Mouse (Mus musculus): ENCODE results near the gene Nck1. TPM values are rescaled to one million over a fixed set of nuclear protein-coding genes. Genes with fewer than 3 reads are reported as not detected.

The Nck1 gene
- polyA plus RNA-seq, 1 experiment from 2014 or later = 69.1 TPM

GRCm38 (mm10) chr9:100569798-100570625, 24.1 kb upstream of the Nck1 start:
- Histone ChIP-seq H3K4me1 (peaks cover 9% of the 10 kb centered on the region; the same call in 1 of the 2 replicates), H3K27me3 (replicated peaks) (no peaks in the 10 kb centered on the region), H3K4me2 (replicated peaks) (peak overlapping the region; percentile 85), H3K27ac (no peak overlapping the region), H3K4me3 (peak overlapping the region; percentile 65), H3K9me3 (no peaks in the 10 kb centered on the region), H3K9ac (peak overlapping the region; percentile 58), H3K36me3 (no peaks in the 10 kb centered on the region)
- ATAC-seq (ENCODE audit: low FRiP score, low read depth) = peak; percentile 54
- 10% methylated on average over 32 of the region's 32 CpGs for WGBS

DNA sequence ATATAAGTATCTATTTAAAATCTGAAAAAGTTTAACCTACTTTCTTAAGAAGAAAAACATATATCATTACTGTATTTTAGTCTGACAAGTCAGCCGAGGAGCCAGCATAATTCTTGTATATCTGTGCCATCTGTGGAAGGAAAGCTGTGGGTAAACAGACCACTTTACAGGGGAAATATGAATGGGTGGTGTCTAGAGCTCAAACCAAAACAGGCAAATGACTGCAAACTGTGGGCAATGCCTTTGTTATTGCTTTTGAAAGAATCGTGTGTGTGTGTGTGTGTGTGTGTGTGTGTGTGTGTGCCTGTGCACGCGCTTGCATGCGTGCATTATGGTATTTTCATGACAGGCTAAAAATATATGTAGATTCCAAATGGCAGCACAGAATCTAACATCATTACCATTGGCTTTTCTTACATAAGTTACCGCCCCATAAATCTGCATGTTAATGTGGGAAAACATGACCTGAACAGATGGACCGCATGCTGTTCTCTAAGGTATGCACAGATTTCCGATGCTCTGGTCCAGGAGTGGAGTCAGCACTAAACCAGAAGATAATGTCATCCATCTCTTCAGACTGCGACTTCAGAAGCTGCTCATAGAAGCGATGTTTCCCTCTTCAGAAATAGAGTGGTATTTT, 14.4 kb upstream of the Nck1 start:
- Histone ChIP-seq H3K27me3 (replicated peaks) (no peaks in the 10 kb centered on the region), H3K9ac (no peak overlapping the region), H3K4me2 (replicated peaks) (no peak overlapping the region), H3K27ac (no peak overlapping the region), H3K4me1 (no peaks in the 10 kb centered on the region), H3K4me3 (no peak overlapping the region), H3K9me3 (no peaks in the 10 kb centered on the region), H3K36me3 (no peaks in the 10 kb centered on the region)
- WGBS = 87% methylated on average over 10 of the region's 10 CpGs
- no peak for ATAC-seq (ENCODE audit: low FRiP score, low read depth)

GRCm38 (mm10) chr9:100558991-100559390, 13.1 kb upstream of the Nck1 start:
- Histone ChIP-seq H3K27ac (no peak overlapping the region), H3K4me1 (no peaks in the 10 kb centered on the region), H3K9ac (no peak overlapping the region), H3K4me2 (replicated peaks) (no peak overlapping the region), H3K4me3 (no peak overlapping the region), H3K27me3 (replicated peaks) (no peaks in the 10 kb centered on the region), H3K36me3 (no peaks in the 10 kb centered on the region), H3K9me3 (no peaks in the 10 kb centered on the region)
- ATAC-seq (ENCODE audit: low FRiP score, low read depth) = no peak

DNA sequence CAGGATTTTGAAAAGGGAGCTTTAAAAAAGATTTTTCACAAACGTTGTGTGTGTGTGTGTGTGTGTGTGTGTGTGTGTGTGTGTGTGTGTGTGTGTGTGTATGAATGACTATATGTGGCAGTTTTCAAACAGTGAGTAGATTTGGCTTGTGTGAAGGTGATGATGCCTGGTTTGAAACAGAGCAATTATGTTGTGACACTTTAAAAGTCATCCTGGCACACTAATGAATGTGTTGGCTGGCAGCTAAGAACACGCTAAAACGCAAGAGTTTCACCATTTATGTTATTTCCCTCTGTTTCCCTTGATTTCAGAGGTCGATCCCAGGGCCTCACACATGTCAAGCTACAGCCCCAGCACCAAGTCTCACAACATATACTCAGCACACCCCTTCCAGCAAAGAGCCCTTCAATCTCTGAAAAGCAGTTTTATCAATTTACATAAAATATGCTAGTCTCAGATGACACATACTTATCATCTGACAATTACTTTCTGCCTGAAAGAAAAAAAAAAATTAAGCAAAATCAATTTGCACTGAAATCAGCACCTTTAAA, 12.2 kb upstream of the Nck1 start:
- H3K9me3 ChIP-seq = no peaks in the 10 kb centered on the region
- WGBS = 89% methylated on average over 4 of the region's 4 CpGs
- no peaks in the 10 kb centered on the region for H3K27me3 ChIP-seq (replicated peaks)
- H3K4me1 ChIP-seq = no peaks in the 10 kb centered on the region
- ATAC-seq (ENCODE audit: low FRiP score, low read depth) = no peak
- no peak overlapping the region for H3K4me3 ChIP-seq
- peaks cover 2% of the 10 kb centered on the region; the same call in 1 of the 2 replicates for H3K36me3 ChIP-seq
- no peak overlapping the region for H3K9ac ChIP-seq
- H3K27ac ChIP-seq = no peak overlapping the region
- no peak overlapping the region for H3K4me2 ChIP-seq (replicated peaks)

DNA sequence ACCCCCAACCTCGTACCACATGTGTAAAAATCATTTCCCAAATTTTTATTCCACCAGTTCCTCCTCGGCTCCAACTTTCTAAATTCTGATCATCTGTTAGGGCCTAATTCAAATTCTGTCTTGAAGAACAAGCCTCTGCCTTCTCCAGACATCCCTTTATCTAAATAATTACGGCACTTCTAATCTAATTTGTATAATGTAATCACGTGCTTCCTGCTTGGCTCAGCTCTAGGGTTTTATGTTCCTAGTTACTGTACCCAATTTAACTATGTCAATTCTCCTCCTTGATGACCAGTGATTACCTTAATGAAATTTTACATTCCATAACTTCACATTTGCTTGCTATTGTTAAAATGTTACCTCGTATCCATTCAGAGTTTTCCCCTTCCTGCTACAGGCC, 9.8 kb upstream of the Nck1 start:
- Histone ChIP-seq H3K4me1 (no peaks in the 10 kb centered on the region), H3K4me2 (replicated peaks) (no peak overlapping the region), H3K36me3 (peaks cover 9% of the 10 kb centered on the region), H3K9ac (no peak overlapping the region), H3K4me3 (no peak overlapping the region), H3K27ac (no peak overlapping the region), H3K27me3 (replicated peaks) (no peaks in the 10 kb centered on the region), H3K9me3 (no peaks in the 10 kb centered on the region)
- no peak for ATAC-seq (ENCODE audit: low FRiP score, low read depth)
- WGBS = 83% methylated on average over 5 of the region's 5 CpGs

- Histone ChIP-seq H3K36me3 (peaks cover 20% of the 10 kb centered on the region), H3K4me2 (replicated peaks) (no peak overlapping the region), H3K9me3 (peaks cover 10% of the 10 kb centered on the region; the same call in 1 of the 2 replicates), H3K9ac (no peak overlapping the region), H3K27me3 (replicated peaks) (no peaks in the 10 kb centered on the region), H3K4me3 (no peak overlapping the region), H3K27ac (no peak overlapping the region), H3K4me1 (peaks cover 19% of the 10 kb centered on the region)
- no peak for ATAC-seq (ENCODE audit: low FRiP score, low read depth)
- 90% methylated on average over 2 of the region's 2 CpGs for WGBS
These were observed 2.4 kb upstream of the Nck1 start for GRCm38 (mm10) chr9:100548313-100548712.

DNA sequence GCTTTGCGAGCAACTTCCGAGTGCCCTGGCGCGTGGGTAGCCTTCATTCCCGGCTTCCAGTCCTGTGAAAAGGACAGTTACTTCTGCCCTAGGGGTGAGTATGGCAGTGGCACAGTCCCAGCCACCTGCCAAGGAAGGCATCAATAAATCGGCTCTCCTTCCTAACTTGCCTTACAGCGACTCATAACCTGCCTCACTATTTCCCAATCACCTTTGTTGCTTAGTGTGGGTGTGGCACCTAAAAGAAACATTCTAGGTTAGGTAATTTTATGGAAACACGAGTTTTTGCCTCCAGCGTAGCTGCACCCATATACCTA, 618 bp upstream of the Nck1 start:
- H3K4me3 ChIP-seq = peak overlapping the region; percentile 86
- H3K4me2 ChIP-seq (replicated peaks) = peak overlapping the region; percentile 75
- peaks cover 10% of the 10 kb centered on the region; the same call in 1 of the 2 replicates for H3K9me3 ChIP-seq
- WGBS = 12% methylated on average over 9 of the region's 9 CpGs
- H3K27ac ChIP-seq = peak overlapping the region; percentile 77
- peak overlapping the region; percentile 82 for H3K9ac ChIP-seq
- H3K36me3 ChIP-seq = peaks cover 12% of the 10 kb centered on the region; the same call in 1 of the 2 replicates
- H3K4me1 ChIP-seq = peaks cover 19% of the 10 kb centered on the region
- H3K27me3 ChIP-seq (replicated peaks) = no peaks in the 10 kb centered on the region
- peak; percentile 69 for ATAC-seq (ENCODE audit: low FRiP score, low read depth)

- Histone ChIP-seq H3K36me3 (peaks cover 10% of the 10 kb centered on the region; the same call in 1 of the 2 replicates), H3K4me1 (peaks cover 19% of the 10 kb centered on the region), H3K4me2 (replicated peaks) (peak overlapping the region; percentile 75), H3K9ac (peak overlapping the region; percentile 82), H3K27ac (peak overlapping the region; percentile 69; the same call in 1 of the 2 replicates), H3K4me3 (peak overlapping the region; percentile 86), H3K27me3 (replicated peaks) (no peaks in the 10 kb centered on the region), H3K9me3 (peaks cover 10% of the 10 kb centered on the region; the same call in 1 of the 2 replicates)
- ATAC-seq (ENCODE audit: low FRiP score, low read depth) = peak; percentile 61; the same call in 1 of the 2 replicates
- 1% methylated on average over 38 of the region's 38 CpGs for WGBS
These were observed 803 bp downstream of the Nck1 start for GRCm38 (mm10) chr9:100544948-100545714.

- no peaks in the 10 kb centered on the region for H3K9me3 ChIP-seq
- 96% methylated on average over 2 of the region's 2 CpGs for WGBS
These were observed 10.2 kb downstream of the Nck1 start for GRCm38 (mm10) chr9:100535618-100536262.

DNA sequence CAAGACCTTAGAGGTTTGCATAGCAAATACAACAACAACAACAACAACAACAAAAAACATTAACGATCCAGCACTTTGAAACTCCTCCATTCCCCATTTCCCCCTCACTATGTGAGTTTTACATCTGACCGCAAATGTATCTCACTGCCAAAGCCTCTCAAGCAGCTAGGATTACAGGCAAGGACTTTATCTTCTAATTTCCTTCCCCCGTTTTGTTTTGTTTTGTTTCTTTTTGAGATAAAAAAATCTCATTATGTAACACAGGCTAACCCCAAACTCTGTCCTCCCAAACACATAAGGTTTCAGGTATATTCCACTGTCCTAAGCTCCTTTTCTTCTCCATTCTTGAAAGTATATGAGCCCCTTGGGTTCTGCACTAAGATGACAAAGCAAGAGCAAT, 11.2 kb downstream of the Nck1 start:
- no peaks in the 10 kb centered on the region for H3K9me3 ChIP-seq
- no peaks in the 10 kb centered on the region for H3K36me3 ChIP-seq
- no peaks in the 10 kb centered on the region for H3K4me1 ChIP-seq
- 95% methylated on average over 3 of the region's 3 CpGs for WGBS
- no peak for ATAC-seq (ENCODE audit: low FRiP score, low read depth)
- H3K27ac ChIP-seq = no peak overlapping the region
- no peak overlapping the region for H3K9ac ChIP-seq
- no peak overlapping the region for H3K4me2 ChIP-seq (replicated peaks)
- H3K27me3 ChIP-seq (replicated peaks) = no peaks in the 10 kb centered on the region
- H3K4me3 ChIP-seq = no peak overlapping the region

More at GRCm38 (mm10) chr9:100535618-100536262, 10.2 kb downstream of the Nck1 start:
- Histone ChIP-seq H3K27ac (no peak overlapping the region), H3K4me3 (no peak overlapping the region), H3K36me3 (no peaks in the 10 kb centered on the region), H3K9ac (no peak overlapping the region), H3K4me2 (replicated peaks) (no peak overlapping the region), H3K4me1 (no peaks in the 10 kb centered on the region), H3K27me3 (replicated peaks) (no peaks in the 10 kb centered on the region)
- no peak for ATAC-seq (ENCODE audit: low FRiP score, low read depth)

DNA sequence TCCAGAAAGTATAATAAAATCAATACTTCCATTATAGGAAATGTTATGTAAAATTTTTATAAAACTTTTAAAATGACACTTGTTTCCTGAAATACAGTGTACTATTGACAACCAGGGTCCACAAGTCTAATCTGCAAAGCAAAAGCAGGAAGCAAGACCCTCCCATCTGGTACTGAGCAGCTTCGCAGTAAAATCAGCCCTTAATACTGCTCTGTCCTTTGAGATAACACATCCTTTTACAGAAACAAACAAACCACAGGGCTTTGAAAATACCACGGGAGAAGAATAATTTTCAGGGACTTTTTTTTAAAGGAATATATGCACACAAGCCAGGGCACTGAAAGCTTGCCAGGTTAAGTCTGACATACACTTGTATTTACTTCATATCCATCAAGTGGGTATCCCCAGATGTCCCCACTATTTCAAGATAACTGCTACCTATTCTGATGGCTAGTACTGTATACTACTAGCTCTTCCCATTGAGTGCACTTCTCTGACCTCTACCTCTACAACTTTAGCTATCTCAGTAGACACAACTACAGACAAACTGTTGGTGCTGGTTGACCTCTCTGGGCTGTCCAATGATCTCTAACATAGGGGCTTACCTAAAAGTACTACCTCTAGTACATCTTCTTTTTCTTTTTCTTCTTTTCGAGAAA, 13.0 kb downstream of the Nck1 start:
- Histone ChIP-seq H3K36me3 (no peaks in the 10 kb centered on the region), H3K4me2 (replicated peaks) (no peak overlapping the region), H3K27me3 (replicated peaks) (no peaks in the 10 kb centered on the region), H3K9me3 (peaks cover 7% of the 10 kb centered on the region; the same call in 1 of the 2 replicates), H3K4me1 (no peaks in the 10 kb centered on the region), H3K9ac (no peak overlapping the region), H3K27ac (no peak overlapping the region), H3K4me3 (no peak overlapping the region)
- no peak for ATAC-seq (ENCODE audit: low FRiP score, low read depth)
- WGBS = 89% methylated on average over 3 of the region's 3 CpGs
